Mouse (Mus musculus) megakaryocyte, embryonic 14.5 days (primary cell): Measurements from ENCODE around the gene Nploc4.

ENCODE experiments used
- FLI1 ChIP-seq: IDR thresholded peaks from 2 replicates; pipeline ENCODE4 v1.6.1; 2012; ENCODE audit warnings: low read length, inconsistent platforms, mixed read lengths
- GATA1 ChIP-seq: IDR thresholded peaks from 3 replicates; pipeline ENCODE4 v1.6.1; 2012; ENCODE audit warnings: mixed read lengths, low read length, inconsistent platforms, borderline replicate concordance

GRCm38 (mm10) chr11:120376302-120377160 is 61.0 kb downstream of the Nploc4 start:
- TF ChIP-seq GATA1 (no peak), FLI1 (no peak)
